Mouse (Mus musculus) CD4-positive naive resting alpha-beta T cell, adult 57 days (primary cell): ENCODE results near the gene Akip1. TPM values are rescaled to one million over a fixed set of nuclear protein-coding genes. Genes with fewer than 3 reads are reported as not detected.

Experiments
- total RNA-seq: library from RNA; stranded (reverse); gene quantifications from one replicate; pipeline ENCODE4 v1.2.4, GENCODE M21; 2023

Gene Akip1
- 13.4 TPM for total RNA-seq

DNA sequence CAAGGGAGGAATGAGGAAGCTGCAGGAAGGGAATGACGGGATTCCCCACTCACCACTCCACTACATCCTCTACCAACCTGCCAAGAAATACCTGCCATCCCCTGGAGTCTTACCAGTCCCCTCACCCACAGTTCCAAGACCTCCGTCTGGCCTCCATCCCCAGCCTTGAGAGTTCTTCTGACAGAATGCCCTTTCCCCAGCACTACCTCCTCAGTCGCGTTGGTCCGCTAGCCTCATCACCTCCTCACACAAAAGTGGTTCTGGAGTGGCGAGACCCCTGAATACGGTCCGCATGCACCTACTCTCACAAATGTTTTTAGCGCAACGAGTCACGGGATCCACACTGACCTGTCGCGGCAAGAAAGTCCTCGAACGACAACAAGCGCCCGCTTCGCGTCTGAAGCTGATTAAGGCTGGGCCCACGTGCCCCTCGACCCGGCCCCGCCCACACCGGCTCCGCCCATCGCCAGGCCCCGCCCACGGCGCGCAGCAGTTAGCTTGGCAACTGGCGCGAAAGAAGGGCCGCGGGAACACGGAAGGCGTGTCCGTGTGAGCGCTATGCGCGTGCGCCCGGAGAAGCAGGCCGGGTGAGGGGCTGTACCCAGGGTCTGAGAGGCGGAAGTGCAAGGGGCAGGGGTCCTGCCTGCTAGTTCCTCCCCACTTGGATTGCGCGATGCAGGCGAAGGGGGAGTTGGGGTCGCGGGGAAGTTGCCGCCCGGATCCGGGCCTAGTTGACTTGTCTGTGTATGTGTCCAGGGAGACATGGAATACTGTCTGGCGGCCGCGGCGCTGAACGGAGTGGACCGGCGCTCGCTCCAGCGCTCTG, at the start of gene Akip1, which contains the start of gene St5:
TSS of gene Akip1 (plus strand) at position 501 of the 826 bp plus-strand sequence.
TSS of gene St5 (minus strand) at position 416 of the 826 bp plus-strand sequence.

DNA sequence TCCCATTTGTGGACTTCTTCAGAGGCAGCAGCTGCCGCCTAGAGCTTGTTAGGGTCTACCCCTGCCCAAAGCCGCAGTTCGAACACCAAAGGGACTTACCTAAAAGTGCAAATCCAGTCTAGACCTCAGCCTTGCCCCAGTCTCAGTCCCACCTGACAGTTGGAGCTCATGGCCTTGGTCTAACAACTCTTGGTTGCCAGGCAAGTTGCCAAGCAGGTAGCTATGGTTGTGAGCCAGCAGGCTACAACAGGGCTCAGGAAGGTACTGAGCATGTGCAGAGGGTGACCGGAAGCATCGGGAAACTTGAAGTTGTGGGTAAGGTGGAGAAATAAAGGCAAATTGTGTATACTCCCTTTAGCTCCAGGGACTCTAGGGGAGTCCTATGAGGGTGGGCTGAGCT, 20.2 kb downstream of the Akip1 start, which contains the start of gene BC051019:
TSS of gene BC051019 (minus strand) at position 154 of the 400 bp plus-strand sequence.

GRCm38 (mm10) chr7:109731626-109732025, 28.1 kb downstream of the Akip1 start, which contains the start of gene Ascl3:
Ascl3 (minus strand) TSS chr7:109731726.

GRCm38 (mm10) chr7:109752008-109752925, 48.8 kb downstream of the Akip1 start, which contains the start of gene Tmem9b:
Tmem9b (minus strand) TSS chr7:109752875.

Other genes with a start within 250 kb of the Akip1 start
- 0.18 TPM for gene Trim66, start 195.6 kb upstream of the Akip1 start, total RNA-seq
- 584 TPM for gene Rpl27a, start 184.5 kb upstream of the Akip1 start, total RNA-seq
- gene St5, start 85 bp upstream of the Akip1 start, total RNA-seq = 2.2 TPM
- gene BC051019, start 20.2 kb downstream of the Akip1 start, total RNA-seq = not detected
- 1.2 TPM for gene Ascl3, start 28.0 kb downstream of the Akip1 start, total RNA-seq
- 35.0 TPM for gene Tmem9b, start 49.2 kb downstream of the Akip1 start, total RNA-seq
- gene Nrip3, start 78.3 kb downstream of the Akip1 start, total RNA-seq = 0.18 TPM
- not detected for gene Scube2, start 162.0 kb downstream of the Akip1 start, total RNA-seq